Mouse (Mus musculus) kidney, adult 18-20 months (tissue): ENCODE data around the gene Msx2.

Source experiments
- DNase-seq: peaks from one replicate; pipeline ENCODE4 v3.0.0; 2021

Gene Msx2

DNA sequence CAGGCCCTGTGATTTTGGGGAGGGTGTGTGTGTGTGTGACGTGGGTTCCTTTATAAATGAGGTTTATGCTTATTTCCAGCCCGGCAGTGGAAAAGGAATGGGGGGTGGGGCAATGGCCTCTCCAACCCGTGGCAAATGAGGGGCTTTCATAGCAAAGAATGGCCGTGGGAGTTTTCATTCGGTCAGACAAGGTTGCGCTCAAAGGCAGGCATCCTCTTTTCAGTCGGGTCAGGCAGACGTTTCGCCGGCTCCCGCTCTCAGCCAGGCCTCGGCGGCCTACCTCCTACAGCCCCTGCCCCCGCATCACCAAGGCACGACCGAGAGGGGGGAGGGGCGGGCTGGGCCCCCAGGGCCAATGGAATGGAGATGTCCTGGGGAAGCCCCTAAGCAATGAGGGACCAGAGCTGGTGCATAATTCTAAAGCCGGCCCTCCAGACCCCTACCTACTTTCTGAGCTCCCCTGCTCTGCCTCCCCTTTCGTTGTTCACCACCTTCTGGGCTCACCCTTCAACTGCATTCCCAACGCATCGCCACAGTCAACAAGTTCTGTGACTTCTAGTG lies 8.4 kb downstream of the Msx2 start:
- no peak for DNase-seq

DNA sequence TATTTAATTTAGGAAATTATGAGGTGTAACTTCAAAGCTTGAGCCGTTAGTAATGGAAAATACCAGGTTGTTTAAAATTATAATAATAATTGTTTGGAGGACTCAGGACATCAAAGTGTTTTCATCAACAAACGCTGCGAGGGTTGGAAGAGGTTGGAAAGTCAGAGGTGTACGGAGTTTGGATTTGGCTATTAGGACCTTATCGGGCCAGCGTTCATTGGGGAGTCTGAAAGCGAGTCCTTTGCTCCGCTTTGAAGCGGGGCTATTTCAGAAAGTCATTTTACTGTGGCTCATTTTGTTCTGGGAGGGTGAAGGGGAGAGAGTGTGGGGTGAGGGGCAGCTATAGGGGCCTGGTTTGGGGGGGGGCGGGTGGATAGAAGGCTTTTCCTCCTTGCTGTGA lies 8.9 kb downstream of the Msx2 start:
- no peak for DNase-seq

DNA sequence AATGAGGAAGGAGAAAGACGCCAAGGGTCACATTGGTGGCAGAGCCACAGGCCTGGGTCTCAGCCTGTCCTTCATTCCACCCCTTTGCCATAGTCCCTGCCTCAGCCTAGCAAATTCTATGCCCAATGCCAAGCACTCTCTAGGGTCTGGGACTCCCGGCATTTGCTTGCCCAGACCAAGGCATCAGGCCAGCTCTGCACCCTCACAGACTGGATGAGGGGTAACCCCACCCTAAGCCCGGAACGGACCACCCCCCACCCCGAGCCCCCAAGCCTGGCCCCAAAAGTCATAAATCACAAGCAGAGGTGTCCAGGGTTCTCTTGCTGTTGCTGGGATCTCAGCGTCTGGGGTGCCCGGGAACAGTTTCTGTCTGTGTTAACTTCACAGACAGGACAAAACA lies 9.8 kb downstream of the Msx2 start:
- DNase-seq = no peak

DNA sequence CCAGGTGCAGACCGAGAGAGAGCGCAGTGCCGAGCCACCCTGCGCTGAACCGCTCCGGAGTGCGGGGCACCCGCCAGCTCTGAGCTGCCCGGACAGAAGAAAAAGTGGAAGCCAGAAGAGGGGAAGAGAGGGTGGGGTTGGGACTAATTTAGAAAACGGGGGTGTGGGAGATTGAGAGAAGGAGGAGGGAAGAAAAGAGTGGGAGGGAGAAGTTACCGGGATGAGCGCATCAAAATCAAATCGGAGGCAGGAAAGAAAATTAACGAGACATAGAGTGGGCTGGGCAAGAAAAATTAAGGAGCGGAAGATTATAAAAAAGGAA lies 10.3 kb downstream of the Msx2 start:
- DNase-seq = no peak

DNA sequence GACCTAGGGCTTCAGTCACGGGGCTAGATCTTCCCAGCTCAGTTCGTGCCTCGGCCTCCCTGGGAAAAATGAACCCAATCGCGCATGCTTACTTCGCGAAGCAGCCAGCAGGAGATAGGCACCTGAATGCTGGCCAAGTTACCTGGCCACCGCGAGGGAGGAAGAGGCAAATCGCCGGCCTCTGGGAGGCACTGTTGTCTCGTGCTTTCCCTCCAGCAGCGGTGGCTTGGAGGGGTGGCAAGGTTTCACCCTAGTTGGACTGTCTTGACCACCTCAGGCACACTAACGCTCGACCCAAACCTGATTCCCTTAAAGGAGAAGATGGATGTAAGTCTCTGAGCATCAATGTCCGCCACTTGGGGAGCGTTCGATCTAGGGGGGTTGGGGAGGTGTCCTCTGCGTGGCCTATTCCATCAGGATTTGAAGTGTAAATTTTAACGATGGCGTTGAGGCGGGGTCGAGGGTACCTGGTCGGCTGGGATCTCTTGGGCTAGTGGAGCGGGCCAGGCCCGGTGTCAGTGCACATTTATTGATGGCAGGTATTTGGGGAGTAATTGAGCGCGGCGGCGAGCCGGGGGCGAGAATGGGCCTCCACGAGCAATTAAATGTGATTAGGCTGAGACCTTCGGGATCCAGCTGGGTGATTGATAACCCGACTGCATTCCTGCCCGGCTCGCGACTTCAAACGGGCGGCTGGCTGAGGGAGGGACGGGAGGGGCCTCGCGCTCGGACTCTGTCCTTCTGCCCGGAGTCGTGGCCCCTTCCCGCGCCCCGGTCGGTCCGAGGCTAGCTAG lies 10.8 kb downstream of the Msx2 start:
- peak; percentile 36 for DNase-seq

DNA sequence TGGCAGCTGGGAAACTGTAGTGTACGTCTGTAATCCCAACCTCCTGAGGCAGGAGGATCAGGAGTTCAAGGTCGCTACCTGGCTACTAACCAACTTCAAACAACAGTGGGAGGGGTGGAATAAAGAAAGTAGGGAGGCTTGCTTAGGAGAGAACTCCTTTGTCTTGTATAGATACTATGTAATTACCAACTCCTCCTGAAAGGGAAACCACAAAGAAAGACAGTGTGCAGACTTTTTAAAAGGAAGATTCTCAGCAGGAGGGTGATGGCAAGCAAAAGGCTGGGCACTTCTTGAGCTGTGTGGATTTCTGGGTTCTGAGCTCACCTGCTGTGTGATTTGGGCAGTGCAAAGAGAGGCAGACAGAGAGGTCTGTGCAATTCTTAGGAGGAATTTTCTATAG lies 11.5 kb downstream of the Msx2 start:
- no peak for DNase-seq

DNA sequence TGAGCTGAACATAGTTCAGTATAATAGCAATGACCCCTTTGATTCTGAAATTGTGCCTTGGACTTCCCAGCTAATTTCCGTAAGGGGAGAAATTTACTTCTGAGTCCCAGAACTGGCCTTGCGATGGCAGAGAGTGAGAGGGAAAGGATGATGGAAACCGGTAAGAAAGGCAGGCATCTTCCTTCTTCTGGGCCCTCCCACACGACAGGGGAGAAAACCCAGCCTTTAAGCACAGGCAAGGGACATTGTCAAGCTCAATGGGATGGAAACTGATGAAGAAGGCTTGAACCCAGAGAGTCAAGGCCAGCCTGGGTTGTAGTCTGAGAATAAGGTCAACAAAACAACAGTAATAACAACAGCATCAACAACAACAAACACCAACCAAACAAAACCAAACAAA lies 14.1 kb downstream of the Msx2 start:
- no peak for DNase-seq

DNA sequence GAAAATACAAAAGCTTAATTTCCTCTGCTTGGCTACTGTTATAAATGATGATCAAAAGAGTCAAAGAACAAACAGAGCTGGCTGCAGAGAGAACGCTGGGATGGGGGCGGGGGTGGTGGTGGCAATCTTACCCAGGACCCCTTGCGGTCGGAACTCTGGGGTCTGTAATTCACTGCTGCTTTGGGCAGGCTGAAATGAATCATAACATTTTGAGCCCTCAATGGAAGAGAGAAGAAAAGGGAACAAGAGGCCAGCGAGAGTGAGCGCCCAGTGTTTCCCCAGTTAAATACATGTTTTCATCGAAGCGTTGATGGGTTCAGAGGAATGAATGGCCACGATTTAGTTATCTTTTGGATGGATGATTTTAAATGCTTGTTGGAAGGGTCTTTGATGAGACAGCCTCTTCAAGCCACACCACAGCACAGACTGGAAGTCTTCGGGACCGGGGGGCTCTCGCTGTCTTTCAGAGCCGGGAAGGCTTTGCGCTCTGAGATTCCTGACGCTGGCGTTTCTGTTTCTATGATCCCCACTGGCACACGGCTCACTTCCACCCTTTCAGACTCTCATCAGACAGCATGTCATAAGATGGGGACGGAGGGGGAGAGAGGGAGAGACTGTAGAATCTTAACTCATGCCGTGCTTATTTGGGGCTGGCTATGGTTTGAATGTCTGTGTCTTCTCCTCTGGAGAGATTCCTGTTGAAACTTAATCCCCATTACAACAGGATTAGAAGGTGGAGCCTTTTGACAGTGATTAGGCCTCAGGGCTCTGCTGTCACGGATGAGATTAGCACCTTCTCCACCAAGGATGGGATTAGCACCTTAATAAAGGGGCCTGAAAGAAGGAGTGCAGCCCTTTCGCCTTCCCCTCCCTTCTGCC lies 17.8 kb downstream of the Msx2 start:
- DNase-seq = no peak

DNA sequence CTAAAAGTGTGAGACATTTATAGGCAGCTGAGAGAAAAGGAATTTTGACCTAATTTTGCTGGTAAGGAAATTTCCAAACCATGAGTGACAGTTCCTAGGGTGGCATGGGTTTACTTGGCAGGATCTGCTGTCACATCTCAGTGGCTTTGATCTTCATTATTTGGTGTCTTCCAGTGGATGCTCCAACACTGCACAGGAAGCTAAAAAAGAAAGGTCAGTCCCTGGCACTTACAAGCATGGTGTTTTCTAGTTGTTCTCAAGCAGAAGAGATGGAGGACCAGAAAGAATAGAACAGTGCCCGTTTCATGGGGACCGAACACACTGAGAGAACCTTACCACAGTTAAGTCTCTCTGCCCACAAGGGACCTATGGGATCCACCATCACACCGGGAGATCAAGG lies 18.9 kb downstream of the Msx2 start:
- DNase-seq = no peak

DNA sequence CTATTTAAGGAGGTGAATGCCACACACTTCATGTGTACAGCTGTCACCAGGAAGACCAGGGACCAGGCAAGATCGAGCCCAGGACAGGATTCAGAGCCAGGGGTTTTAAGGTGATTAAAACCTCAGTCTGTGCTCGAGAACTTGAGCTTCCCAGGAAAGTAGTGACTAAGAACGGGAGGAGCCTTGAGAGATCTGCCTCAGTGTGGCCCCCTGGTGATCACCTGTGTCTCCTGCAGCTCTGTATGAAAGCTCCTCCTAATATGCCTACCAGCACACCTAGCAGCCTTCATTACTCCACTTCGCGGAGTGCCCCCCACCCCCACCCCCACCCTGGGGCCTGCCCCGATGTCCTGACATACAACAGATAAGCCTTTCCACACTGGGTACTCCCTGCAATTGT lies 25.3 kb downstream of the Msx2 start:
- DNase-seq = peak; percentile 37

DNA sequence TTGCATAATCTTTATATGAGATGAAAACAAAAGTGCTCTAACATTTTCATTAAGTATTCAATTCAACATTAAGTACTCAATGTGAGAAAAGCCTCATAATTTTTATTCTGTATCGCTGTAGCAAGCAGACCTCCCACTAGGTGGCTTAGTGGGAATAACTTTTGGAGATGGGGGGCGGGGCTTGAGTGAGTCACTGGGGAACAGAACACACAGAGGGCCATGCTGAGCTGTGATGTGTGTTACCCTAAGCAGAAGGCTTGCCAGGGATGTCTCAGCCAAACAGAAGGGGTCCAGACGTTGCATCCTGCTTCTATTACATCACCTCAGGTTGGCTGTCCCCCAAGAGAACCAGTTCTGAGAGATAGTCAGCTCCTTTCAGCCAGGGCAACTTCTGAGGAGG lies 29.3 kb downstream of the Msx2 start:
- no peak for DNase-seq

DNA sequence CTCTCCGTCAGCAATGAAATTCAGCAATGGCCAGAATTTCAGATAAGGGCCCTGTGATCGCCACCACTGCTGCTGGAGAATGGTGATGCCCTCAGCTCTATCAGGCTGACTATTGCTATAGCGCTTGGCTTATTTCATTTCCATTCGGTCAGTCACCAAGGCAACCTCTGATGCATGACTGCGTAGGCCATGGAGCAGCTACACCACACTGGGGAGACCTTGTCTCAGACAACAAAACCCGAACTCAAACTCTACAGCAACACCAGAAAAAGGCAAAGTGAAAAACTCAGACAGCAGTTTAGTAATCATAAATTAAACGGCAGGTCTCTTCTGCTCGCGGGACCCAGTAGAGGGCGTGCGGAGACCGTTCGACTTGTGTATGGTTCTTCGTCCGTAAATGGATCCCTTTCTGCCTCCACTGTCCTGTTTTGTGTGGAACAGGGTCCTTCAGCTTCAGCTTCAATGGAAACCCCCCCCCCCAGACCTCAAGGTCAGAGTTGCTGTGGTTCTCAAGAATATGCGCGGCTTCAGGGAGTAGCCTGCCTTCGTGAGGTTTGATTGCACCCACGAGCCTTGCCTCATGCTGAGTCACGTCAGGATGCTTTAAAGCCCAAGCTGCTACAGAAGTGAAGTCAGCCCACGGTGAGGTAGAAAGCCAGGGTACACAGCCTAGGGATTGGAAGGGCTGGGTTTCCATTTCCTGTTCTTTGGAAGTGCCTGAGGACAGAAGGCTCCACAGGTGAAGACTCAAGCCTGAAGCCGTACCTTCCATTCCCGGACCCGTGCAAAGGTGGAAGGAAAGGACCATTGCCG lies 30.5 kb downstream of the Msx2 start:
- DNase-seq = no peak

DNA sequence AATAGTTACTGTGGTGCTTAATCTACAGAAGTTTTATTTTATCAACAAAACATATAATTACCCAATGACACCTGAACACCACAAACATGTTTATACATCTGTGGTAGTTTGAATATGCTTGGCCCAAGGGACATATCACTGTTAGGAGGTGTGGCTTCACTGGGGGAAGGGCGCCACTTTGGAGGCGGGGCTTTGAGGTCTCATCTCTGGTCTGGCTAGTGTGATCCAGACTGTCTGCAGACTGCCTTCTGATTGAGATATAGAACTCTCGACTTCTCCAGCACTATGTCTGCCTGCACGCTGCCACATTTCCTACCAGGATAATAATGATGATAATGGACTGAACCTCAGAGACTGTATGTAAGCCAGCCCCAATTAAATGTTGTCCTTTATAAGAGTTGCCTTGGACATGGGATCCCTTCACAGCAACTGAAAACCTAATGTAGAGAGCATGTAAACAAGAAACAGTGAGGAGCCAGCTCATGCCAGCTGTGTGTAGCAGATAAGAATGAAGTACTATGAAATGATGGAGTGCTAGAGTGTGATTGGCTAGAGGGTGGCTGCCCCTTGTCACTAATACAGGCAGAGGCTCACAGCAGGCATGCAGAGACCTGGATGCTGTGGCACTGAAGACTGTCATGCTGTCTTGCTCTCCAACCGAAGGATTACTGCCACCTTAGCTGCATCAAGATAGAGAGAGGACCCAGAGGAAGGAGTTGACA lies 31.4 kb downstream of the Msx2 start:
- DNase-seq = no peak

DNA sequence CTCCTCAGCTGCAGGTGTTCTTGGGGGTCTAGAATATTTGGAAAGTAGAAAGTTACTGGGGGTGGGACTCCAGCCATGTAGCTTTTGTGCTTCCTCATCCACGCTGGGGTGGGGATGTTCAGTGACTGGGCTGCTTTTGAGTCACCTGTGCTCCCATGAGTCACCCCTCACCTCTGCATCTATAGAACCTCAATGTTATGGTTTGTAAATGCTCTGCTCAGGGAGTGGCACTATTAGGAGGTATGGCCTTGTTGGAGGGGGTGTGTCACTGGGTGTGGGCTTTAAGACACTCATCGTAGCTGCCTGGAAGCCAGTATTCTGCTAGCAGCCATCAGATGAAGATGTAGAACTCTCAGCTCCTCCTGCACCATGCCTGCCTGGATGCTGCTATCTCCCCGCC lies 32.9 kb downstream of the Msx2 start:
- DNase-seq = no peak

DNA sequence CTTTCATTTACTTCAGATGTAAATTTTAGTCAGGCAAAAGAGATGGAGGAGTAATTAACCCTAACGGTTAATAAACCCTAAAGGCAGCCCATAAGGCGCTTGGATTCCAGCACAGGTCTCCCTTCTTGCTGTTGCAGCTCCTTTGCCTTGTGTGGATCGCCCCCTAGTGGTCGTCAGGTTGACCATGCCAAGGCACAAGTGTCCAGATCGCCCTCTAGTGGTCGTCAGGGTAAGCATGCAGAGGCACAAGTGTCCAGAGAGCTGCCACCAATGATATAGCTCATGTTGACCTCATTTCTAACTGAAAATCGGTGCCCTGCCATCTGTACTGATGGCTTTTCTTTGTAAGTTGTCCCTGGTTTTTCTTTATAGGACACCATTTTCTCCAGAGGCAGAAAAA lies 46.4 kb downstream of the Msx2 start:
- DNase-seq = peak; percentile 82

DNA sequence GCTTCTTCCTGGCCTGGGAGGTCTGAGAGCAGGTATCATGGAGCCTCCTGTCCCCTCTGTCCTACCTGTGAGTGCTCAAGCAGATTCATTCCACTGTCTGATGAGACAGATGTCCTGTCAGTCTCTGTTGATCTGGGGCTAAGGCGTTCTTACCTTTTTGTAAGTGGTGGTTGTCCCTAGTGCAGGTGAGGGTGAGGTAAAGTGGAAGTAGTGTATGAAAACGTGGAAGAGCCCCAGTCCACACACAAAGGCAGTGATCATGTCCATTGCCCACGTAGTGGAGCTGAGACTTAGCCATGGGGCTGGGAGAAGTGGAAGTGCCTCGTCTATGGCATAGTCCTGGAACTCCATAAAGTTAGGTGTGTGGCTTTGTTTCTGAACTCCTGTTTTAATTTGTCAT lies 51.7 kb downstream of the Msx2 start:
- no peak for DNase-seq

DNA sequence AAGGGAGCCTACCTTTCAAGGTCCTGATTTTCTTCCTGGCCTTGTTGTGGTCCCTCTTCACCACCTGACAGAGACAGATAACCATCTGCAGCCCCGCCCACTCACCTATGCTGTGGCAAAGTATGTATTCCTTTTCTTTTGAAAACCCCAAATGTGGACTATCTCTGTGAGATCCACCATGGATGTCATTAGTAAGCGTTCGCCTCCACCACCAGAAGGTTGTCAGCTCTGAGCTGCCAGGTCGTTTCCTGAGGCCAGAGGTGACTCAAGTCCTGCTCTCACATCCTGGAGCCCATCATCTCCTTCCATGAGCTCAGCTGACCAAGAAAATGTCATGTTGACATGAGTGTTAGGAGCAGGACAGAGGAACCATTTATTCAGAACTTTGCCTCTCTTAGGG lies 52.1 kb downstream of the Msx2 start:
- DNase-seq = no peak

DNA sequence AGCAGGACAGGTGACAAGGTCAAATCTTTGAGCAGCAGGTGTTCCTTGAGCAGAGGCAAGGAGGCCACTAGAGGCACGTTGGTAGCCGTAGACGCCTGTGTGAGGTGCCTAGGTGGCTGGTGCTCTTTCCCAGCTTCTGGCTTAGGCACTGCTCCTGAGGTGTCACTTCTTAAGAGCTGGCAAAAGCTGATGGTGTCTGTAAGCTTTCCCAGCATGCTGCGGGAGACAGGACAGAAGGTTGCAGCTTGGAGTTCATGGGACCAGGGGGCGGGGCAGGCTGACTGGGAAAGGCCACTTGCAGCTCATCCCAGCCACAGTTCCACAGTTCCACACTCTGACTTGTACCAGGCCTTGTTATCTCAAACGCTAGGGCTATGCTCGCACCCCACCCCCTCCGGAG lies 53.2 kb downstream of the Msx2 start:
- no peak for DNase-seq

DNA sequence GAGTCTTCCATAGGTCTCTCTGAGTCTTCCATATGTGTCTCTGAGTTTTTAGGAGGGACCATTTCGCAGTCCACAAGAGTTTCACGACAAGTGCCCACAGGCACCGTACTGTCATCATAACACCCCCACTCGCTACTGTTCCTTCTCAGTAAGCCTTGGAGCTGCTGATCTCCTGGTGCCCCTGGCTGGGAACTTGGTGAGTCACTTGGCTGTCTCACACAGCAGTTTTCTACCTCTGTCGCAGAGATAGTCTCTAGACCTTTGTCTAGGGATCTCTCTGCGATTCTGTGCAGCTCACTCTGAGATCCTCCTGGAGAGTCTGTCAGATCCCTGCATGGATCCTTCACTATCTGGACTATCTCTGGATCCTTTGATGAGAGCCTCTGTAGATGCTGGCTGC lies 55.2 kb downstream of the Msx2 start:
- no peak for DNase-seq
